Mouse (Mus musculus): ENCODE measurements at regions not wholly inside any gene's neighbourhood (a gene's known extent, or its start where the extent isn't known, plus 50 kb on each side); places are given as distances from the start of the nearest gene placed in this dataset.

- no peak; the same call in 1 of the 2 replicates for TF ChIP-seq CTCF (conservative IDR thresholded peaks at IDR 0.05; ENCODE audit: insufficient read depth, insufficient read length, low read depth, low read length)
- no peak for TF ChIP-seq POLR2A (IDR thresholded peaks at IDR 0.05; ENCODE audit: low read depth, low read length)
These were observed 826.6 kb upstream of the Luzp2 start for GRCm38 (mm10) chr7:54008684-54009083.

Data from kidney, adult 2 months (tissue).